Mouse (Mus musculus) neural tube, embryonic 12.5 days (tissue): ENCODE measurements around the gene Rab11fip3. TPM values are rescaled to one million over a fixed set of nuclear protein-coding genes. Genes with fewer than 3 reads are reported as not detected.

Source experiments
- ATAC-seq: fragments of 200-750 bp; cut with Nextera tagmentation; 2 replicates; pipeline ENCODE4 v1.8.0; 2017; ENCODE audit warnings: low read depth, mild to moderate bottlenecking, moderate TSS enrichment, moderate library complexity; ENCODE audit not compliant: low FRiP score
- H3K27ac ChIP-seq: fragments of 300-500 bp; sonication (generic); 2 replicates; pipeline ENCODE4 v1.5.1; 2016
- H3K27me3 ChIP-seq: fragments of 300-500 bp; sonication (generic); replicated peaks from 2 replicates; pipeline ENCODE4 v1.6.1; 2016; ENCODE audit warnings: mild to moderate bottlenecking
- H3K36me3 ChIP-seq: fragments of 300-500 bp; sonication (generic); 2 replicates; pipeline ENCODE4 v1.6.1; 2016; ENCODE audit warnings: mild to moderate bottlenecking
- H3K4me1 ChIP-seq: fragments of 300-500 bp; sonication (generic); 2 replicates; pipeline ENCODE4 v1.6.1; 2016
- H3K4me2 ChIP-seq: fragments of 300-500 bp; sonication (generic); replicated peaks from 2 replicates; pipeline ENCODE4 v1.6.1; 2016; ENCODE audit warnings: mild to moderate bottlenecking
- H3K4me3 ChIP-seq: fragments of 300-500 bp; sonication (generic); 2 replicates; pipeline ENCODE4 v1.5.1; 2016
- H3K9ac ChIP-seq: fragments of 300-500 bp; sonication (generic); 2 replicates; pipeline ENCODE4 v1.6.1; 2016; ENCODE audit warnings: mild to moderate bottlenecking
- H3K9me3 ChIP-seq: fragments of 300-500 bp; sonication (generic); 2 replicates; pipeline ENCODE4 v1.6.1; 2016; ENCODE audit warnings: mild to moderate bottlenecking
- WGBS: fragments of 180-500 bp; shearing (Covaris S2); methylation state at CpG from one replicate; pipeline ENCODE4 v1.1.7; 2016; 5-methylcytosine and 5-hydroxymethylcytosine counted together
- polyA plus RNA-seq: library from polyadenylated mRNA; unstranded; fragments of >200 nt; fragmentation: Nextera tagmentation; extraction: Ambion mirVana; gene quantifications from 2 replicates; pipeline ENCODE4 v1.2.1, GENCODE M21; 2016

The Rab11fip3 gene
- polyA plus RNA-seq, 1 experiment from 2014 or later, result 33.8 TPM

- no peak for ATAC-seq
- Histone ChIP-seq H3K27me3 (no peaks in the 10 kb centered on the region), H3K4me3 (no peak overlapping the region), H3K9me3 (no peaks in the 10 kb centered on the region), H3K27ac (no peak overlapping the region), H3K4me2 (no peak overlapping the region), H3K36me3 (no peaks in the 10 kb centered on the region), H3K4me1 (peaks cover 10% of the 10 kb centered on the region), H3K9ac (no peak overlapping the region)
- WGBS, result 89% methylated on average over 5 of the region's 5 CpGs
Measured at GRCm38 (mm10) chr17:25979829-25980738, 89.3 kb downstream of the Rab11fip3 start.

- Histone ChIP-seq H3K4me2 (no peak overlapping the region), H3K27ac (no peak overlapping the region), H3K4me1 (no peaks in the 10 kb centered on the region), H3K4me3 (no peak overlapping the region), H3K9me3 (no peaks in the 10 kb centered on the region), H3K36me3 (peaks cover 4% of the 10 kb centered on the region; the same call in 1 of the 2 replicates), H3K9ac (no peak overlapping the region), H3K27me3 (no peaks in the 10 kb centered on the region)
- 92% methylated on average over 4 of the region's 4 CpGs for WGBS
- no peak for ATAC-seq
Measured at GRCm38 (mm10) chr17:25970954-25971707, 98.2 kb downstream of the Rab11fip3 start.

- peaks cover 4% of the 10 kb centered on the region; the same call in 1 of the 2 replicates for H3K36me3 ChIP-seq
- H3K27me3 ChIP-seq, result no peaks in the 10 kb centered on the region
- 95% methylated on average over 9 of the region's 9 CpGs for WGBS
- H3K4me3 ChIP-seq, result no peak overlapping the region
- H3K9me3 ChIP-seq, result no peaks in the 10 kb centered on the region
- no peaks in the 10 kb centered on the region for H3K4me1 ChIP-seq
- no peak overlapping the region for H3K9ac ChIP-seq
- no peak overlapping the region for H3K27ac ChIP-seq
- ATAC-seq, result no peak
- H3K4me2 ChIP-seq, result no peak overlapping the region
Measured at GRCm38 (mm10) chr17:25970448-25970847, 98.9 kb downstream of the Rab11fip3 start.

- Histone ChIP-seq H3K4me3 (no peak overlapping the region), H3K27me3 (no peaks in the 10 kb centered on the region), H3K9me3 (no peaks in the 10 kb centered on the region), H3K27ac (no peak overlapping the region), H3K4me2 (no peak overlapping the region), H3K36me3 (peaks cover 22% of the 10 kb centered on the region), H3K4me1 (no peaks in the 10 kb centered on the region), H3K9ac (no peak overlapping the region)
- ATAC-seq, result no peak
- WGBS, result 89% methylated on average over 1 of the region's 1 CpGs
Measured at GRCm38 (mm10) chr17:25968176-25968575, 101.2 kb downstream of the Rab11fip3 start.

GRCm38 (mm10) chr17:25967652-25968051 lies 101.7 kb downstream of the Rab11fip3 start:
- H3K9me3 ChIP-seq, result no peaks in the 10 kb centered on the region
- no peak overlapping the region for H3K4me3 ChIP-seq
- WGBS, result 55% methylated on average over 3 of the region's 3 CpGs
- H3K9ac ChIP-seq, result no peak overlapping the region
- H3K4me1 ChIP-seq, result no peaks in the 10 kb centered on the region
- ATAC-seq, result no peak
- no peaks in the 10 kb centered on the region for H3K27me3 ChIP-seq
- no peak overlapping the region for H3K4me2 ChIP-seq
- no peak overlapping the region for H3K27ac ChIP-seq
- peaks cover 24% of the 10 kb centered on the region for H3K36me3 ChIP-seq

- no peak overlapping the region for H3K27ac ChIP-seq
- WGBS, result 86% methylated on average over 7 of the region's 7 CpGs
- H3K4me1 ChIP-seq, result no peaks in the 10 kb centered on the region
- ATAC-seq, result no peak
- no peaks in the 10 kb centered on the region for H3K9me3 ChIP-seq
- H3K36me3 ChIP-seq, result peaks cover 48% of the 10 kb centered on the region
- no peak overlapping the region for H3K4me2 ChIP-seq
- H3K4me3 ChIP-seq, result no peak overlapping the region
- H3K9ac ChIP-seq, result no peak overlapping the region
- no peaks in the 10 kb centered on the region for H3K27me3 ChIP-seq
Measured at GRCm38 (mm10) chr17:25964271-25964670, 105.1 kb downstream of the Rab11fip3 start.

- Histone ChIP-seq H3K4me1 (no peaks in the 10 kb centered on the region), H3K36me3 (peaks cover 61% of the 10 kb centered on the region), H3K27me3 (no peaks in the 10 kb centered on the region), H3K4me3 (no peak overlapping the region), H3K4me2 (no peak overlapping the region), H3K27ac (no peak overlapping the region), H3K9me3 (no peaks in the 10 kb centered on the region), H3K9ac (no peak overlapping the region)
- WGBS, result 94% methylated on average over 7 of the region's 7 CpGs
- no peak for ATAC-seq
Measured at GRCm38 (mm10) chr17:25962413-25962905, 106.9 kb downstream of the Rab11fip3 start.

- peaks cover 62% of the 10 kb centered on the region for H3K36me3 ChIP-seq
- WGBS, result 97% methylated on average over 5 of the region's 5 CpGs
- no peaks in the 10 kb centered on the region for H3K27me3 ChIP-seq
- H3K27ac ChIP-seq, result no peak overlapping the region
- no peaks in the 10 kb centered on the region for H3K9me3 ChIP-seq
- ATAC-seq, result no peak
- no peak overlapping the region for H3K4me3 ChIP-seq
- no peak overlapping the region for H3K9ac ChIP-seq
- H3K4me2 ChIP-seq, result no peak overlapping the region
- H3K4me1 ChIP-seq, result no peaks in the 10 kb centered on the region
Measured at GRCm38 (mm10) chr17:25961566-25961965, 107.8 kb downstream of the Rab11fip3 start.

GRCm38 (mm10) chr17:25959630-25960467 lies 109.5 kb downstream of the Rab11fip3 start:
- Histone ChIP-seq H3K9me3 (no peaks in the 10 kb centered on the region), H3K36me3 (peaks cover 58% of the 10 kb centered on the region), H3K9ac (no peak overlapping the region), H3K27me3 (0 out of 2 replicates have a peak, but pooled peaks cover 2% of the 10 kb centered on the region), H3K4me3 (no peak overlapping the region), H3K4me2 (no peak overlapping the region), H3K4me1 (no peaks in the 10 kb centered on the region), H3K27ac (no peak overlapping the region)
- ATAC-seq, result no peak
- 93% methylated on average over 23 of the region's 23 CpGs for WGBS

GRCm38 (mm10) chr17:25958771-25959494 lies 110.4 kb downstream of the Rab11fip3 start:
- Histone ChIP-seq H3K9ac (no peak overlapping the region), H3K4me1 (no peaks in the 10 kb centered on the region), H3K27me3 (0 out of 2 replicates have a peak, but pooled peaks cover 2% of the 10 kb centered on the region), H3K9me3 (no peaks in the 10 kb centered on the region), H3K27ac (no peak overlapping the region), H3K36me3 (peaks cover 49% of the 10 kb centered on the region), H3K4me2 (no peak overlapping the region), H3K4me3 (no peak overlapping the region)
- WGBS, result 96% methylated on average over 11 of the region's 11 CpGs
- no peak for ATAC-seq

- no peaks in the 10 kb centered on the region for H3K4me1 ChIP-seq
- peaks cover 13% of the 10 kb centered on the region for H3K27me3 ChIP-seq
- no peak overlapping the region for H3K4me2 ChIP-seq
- no peak overlapping the region for H3K9ac ChIP-seq
- H3K9me3 ChIP-seq, result no peaks in the 10 kb centered on the region
- no peak overlapping the region for H3K27ac ChIP-seq
- H3K4me3 ChIP-seq, result no peak overlapping the region
- no peak for ATAC-seq
- WGBS, result 85% methylated on average over 14 of the region's 14 CpGs
- peaks cover 39% of the 10 kb centered on the region for H3K36me3 ChIP-seq
Measured at GRCm38 (mm10) chr17:25957586-25958051, 111.7 kb downstream of the Rab11fip3 start.
